Mouse (Mus musculus) spleen, adult 2 months (tissue): ENCODE measurements around the gene Zdhhc9.

Experiments
- CTCF ChIP-seq: fragments of 200-500 bp; IDR thresholded peaks from 2 replicates; pipeline ENCODE4 v1.5.1; 2011; ENCODE audit warnings: mild to moderate bottlenecking, inconsistent platforms; ENCODE audit not compliant: insufficient read depth, insufficient read length, insufficient replicate concordance; ENCODE audit errors: extremely low read depth
- POLR2A ChIP-seq: fragments of 200-500 bp; IDR thresholded peaks from 2 replicates; pipeline ENCODE4 v1.6.1; 2011; ENCODE audit warnings: low read depth, low read length, inconsistent platforms

DNA sequence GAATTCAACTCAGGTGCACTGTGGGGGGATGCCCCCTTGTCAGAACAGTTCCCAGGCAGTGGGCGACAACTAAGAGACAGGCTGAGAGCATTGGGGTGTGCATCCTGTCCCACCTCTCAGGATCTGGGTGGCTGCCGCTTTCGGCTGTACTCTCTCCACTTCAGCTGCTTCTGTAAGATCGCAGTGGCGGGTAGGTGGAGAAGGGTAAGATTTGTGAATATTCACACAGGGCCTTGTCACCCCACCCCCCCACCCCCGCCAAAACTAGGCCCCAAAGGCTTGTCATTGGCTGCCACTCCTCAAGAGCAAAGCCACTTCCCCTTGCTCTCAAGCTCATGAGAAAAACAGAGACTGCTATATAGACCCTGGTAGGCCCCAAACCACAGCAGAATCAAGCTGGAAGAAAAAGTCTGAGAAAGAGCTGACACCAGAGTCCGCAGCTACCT lies 60.9 kb downstream of the Zdhhc9 start:
- TF ChIP-seq CTCF (no peak), POLR2A (peak; percentile 57)
